Mouse (Mus musculus): Measurements from ENCODE around the gene Ess2.

DNA sequence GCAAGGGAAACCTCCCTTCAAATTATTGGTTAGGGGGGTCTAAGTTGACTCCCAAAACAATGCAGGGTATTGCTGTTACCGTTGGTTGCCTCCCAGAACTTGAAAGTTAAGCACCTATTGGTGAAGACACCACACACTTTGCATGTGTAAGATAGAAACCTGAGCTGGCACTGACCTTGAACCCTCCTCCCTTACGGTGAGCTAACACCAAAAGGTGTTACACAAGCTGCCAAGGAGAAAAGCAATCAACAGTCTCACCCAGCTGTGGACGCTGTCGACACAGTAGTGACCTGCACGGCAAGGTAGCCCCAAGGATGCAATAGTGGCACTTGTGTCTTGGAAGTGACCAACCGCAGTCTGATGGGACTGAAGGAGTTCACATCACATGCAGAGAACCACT, 27.0 kb downstream of the Ess2 start:
- TF ChIP-seq MAX (IDR thresholded peaks at IDR 0.05): no peak
- no peak for TF ChIP-seq CTCF (IDR thresholded peaks at IDR 0.05; ENCODE audit: control insufficient read depth, insufficient read depth, insufficient read length)
- no peak for TF ChIP-seq FOSL1 (IDR thresholded peaks at IDR 0.05; ENCODE audit: insufficient read depth, low read length, poor library complexity, severe bottlenecking)
- TF ChIP-seq MYOG (IDR thresholded peaks at IDR 0.05; ENCODE audit: control insufficient read depth, extremely low read depth, insufficient read length): no peak
- no peak for TF ChIP-seq MYOD1 (IDR thresholded peaks at IDR 0.05; ENCODE audit: control insufficient read depth, insufficient read length, low read depth)
- no peak for TF ChIP-seq USF1 (IDR thresholded peaks at IDR 0.05; ENCODE audit: low read depth)
- no peak for TF ChIP-seq CEBPB (IDR thresholded peaks at IDR 0.05; ENCODE audit: low read depth)

Data from C2C12 (cell line).